Mouse (Mus musculus) C2C12 (cell line): ENCODE results near the gene Atg9b.

Source experiments
- CEBPB ChIP-seq: IDR thresholded peaks from one replicate; pipeline ENCODE4 v1.6.1; 2011; ENCODE audit warnings: low read depth, mild to moderate bottlenecking, control low read depth, moderate library complexity
- CTCF ChIP-seq: IDR thresholded peaks from one replicate; pipeline ENCODE4 v1.5.1; 2011; ENCODE audit not compliant: control insufficient read depth, insufficient read depth, insufficient read length
- MAX ChIP-seq: IDR thresholded peaks from one replicate; pipeline ENCODE4 v1.6.1; 2011; ENCODE audit warnings: mild to moderate bottlenecking, control low read depth
- MYOD1 ChIP-seq: IDR thresholded peaks from one replicate; pipeline ENCODE4 v1.6.1; 2011; ENCODE audit warnings: low read depth; ENCODE audit not compliant: control insufficient read depth, insufficient read length
- MYOG ChIP-seq: IDR thresholded peaks from one replicate; pipeline ENCODE4 v1.6.1; 2011; ENCODE audit not compliant: control insufficient read depth, insufficient read length; ENCODE audit errors: extremely low read depth
- USF1 ChIP-seq: IDR thresholded peaks from one replicate; pipeline ENCODE4 v1.6.1; 2011; ENCODE audit warnings: low read depth, mild to moderate bottlenecking, control low read depth, moderate library complexity

DNA sequence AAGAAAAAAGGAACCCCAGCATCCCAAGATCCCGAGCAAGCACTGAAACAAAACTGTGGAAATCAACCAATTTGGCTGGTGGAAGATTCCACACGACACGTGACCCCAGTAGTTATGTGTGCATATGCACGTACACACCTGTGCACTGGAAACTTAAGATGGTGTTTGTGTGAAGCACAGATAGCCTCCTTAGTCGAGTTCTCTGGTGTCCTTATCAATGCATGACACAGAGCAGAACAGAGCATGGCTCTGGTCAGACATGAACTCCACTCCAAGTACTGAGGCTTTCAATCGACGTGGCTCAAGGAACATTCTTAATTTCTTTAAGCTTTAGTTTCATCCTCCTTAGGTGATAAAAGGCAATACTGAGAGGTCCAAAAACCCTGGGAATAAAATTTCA, 45.6 kb downstream of the Atg9b start:
- TF ChIP-seq CTCF, result no peak
- no peak for TF ChIP-seq USF1
- no peak for TF ChIP-seq CEBPB
- TF ChIP-seq MYOD1, result no peak
- TF ChIP-seq MYOG, result no peak
- no peak for TF ChIP-seq MAX
